Mouse (Mus musculus) thymus, adult 2 months (tissue): Measurements from ENCODE around the gene Ltk. TPM values are rescaled to one million over a fixed set of nuclear protein-coding genes. Genes with fewer than 3 reads are reported as not detected.
"Not testable (repeated sequence)": the region's sequence is repeated elsewhere in the genome, so short reads cannot be mapped to it uniquely, and the experiment has no call there.

ENCODE experiments used
- DNase-seq: peaks from one replicate; pipeline ENCODE4 v3.0.0; 2021
- H3K27ac ChIP-seq: fragments of 200-500 bp; 2 replicates; pipeline ENCODE4 v1.5.1; 2012; ENCODE audit warnings: low read length, control low read depth; ENCODE audit not compliant: control insufficient read depth, insufficient read depth
- H3K27me3 ChIP-seq: fragments of 200-500 bp; 2 replicates; pipeline ENCODE4 v1.6.1; 2012; ENCODE audit warnings: mild to moderate bottlenecking, low read length, moderate library complexity, mixed read lengths; ENCODE audit not compliant: control insufficient read depth, insufficient read depth
- H3K36me3 ChIP-seq: fragments of 200-500 bp; 2 replicates; pipeline ENCODE4 v1.6.1; 2012; ENCODE audit warnings: mild to moderate bottlenecking, low read length, moderate library complexity; ENCODE audit not compliant: control insufficient read depth, insufficient read depth
- H3K4me1 ChIP-seq: fragments of 200-500 bp; replicated peaks from 2 replicates; pipeline ENCODE4 v1.6.1; 2012; ENCODE audit warnings: low read length; ENCODE audit not compliant: control insufficient read depth, insufficient read depth
- H3K4me3 ChIP-seq: fragments of 200-500 bp; 2 replicates; pipeline ENCODE4 v1.5.1; 2012; ENCODE audit warnings: mild to moderate bottlenecking, low read length, control low read depth, moderate library complexity; ENCODE audit not compliant: control insufficient read depth, insufficient read depth
- CTCF ChIP-seq: fragments of 200-500 bp; IDR thresholded peaks from 2 replicates; pipeline ENCODE4 v1.5.1; 2012; ENCODE audit warnings: mild to moderate bottlenecking, control low read depth, low read length, moderate library complexity, borderline replicate concordance; ENCODE audit not compliant: control insufficient read depth, poor library complexity, insufficient read depth; ENCODE audit errors: extremely low read depth
- POLR2A ChIP-seq: fragments of 200-500 bp; IDR thresholded peaks from 2 replicates; pipeline ENCODE4 v1.6.1; 2012; ENCODE audit warnings: mild to moderate bottlenecking, low read length, control low read depth, moderate library complexity; ENCODE audit not compliant: control insufficient read depth, poor library complexity, insufficient read depth; ENCODE audit errors: extremely low read depth
- WGBS: fragments of 180-500 bp; shearing (Covaris S2); methylation state at CpG from one replicate; pipeline ENCODE4 v1.1.7; 2018; 5-methylcytosine and 5-hydroxymethylcytosine counted together
- polyA plus RNA-seq: library from polyadenylated mRNA; depleted of rRNA; stranded (reverse); fragments of >200 nt; gene quantifications from 2 replicates; pipeline ENCODE4 v1.2.3, GENCODE M21; 2012; rRNA removed

Gene Ltk
- polyA plus RNA-seq, 1 experiment: 11.5 TPM

- H3K4me1 ChIP-seq: no peaks in the 10 kb centered on the region
- no peak overlapping the region for H3K4me3 ChIP-seq
- 95% methylated on average over 4 of the region's 4 CpGs for WGBS
- TF ChIP-seq CTCF: no peak
- H3K27me3 ChIP-seq: no peaks in the 10 kb centered on the region
- no peak overlapping the region for H3K27ac ChIP-seq
- no peak for DNase-seq
- peaks cover 76% of the 10 kb centered on the region for H3K36me3 ChIP-seq
These were observed 29.5 kb downstream of the Ltk start for GRCm38 (mm10) chr2:119730735-119731134.

GRCm38 (mm10) chr2:119727762-119728416 is 32.3 kb downstream of the Ltk start:
- 99% methylated on average over 3 of the region's 3 CpGs for WGBS

GRCm38 (mm10) chr2:119721070-119721469 is 39.2 kb downstream of the Ltk start:
- H3K4me3 ChIP-seq: no peak overlapping the region
- H3K36me3 ChIP-seq: peaks cover 62% of the 10 kb centered on the region
- WGBS: 97% methylated on average over 8 of the region's 8 CpGs
- H3K27ac ChIP-seq: no peak overlapping the region
- no peaks in the 10 kb centered on the region for H3K27me3 ChIP-seq
- no peak for DNase-seq
- H3K4me1 ChIP-seq: no peaks in the 10 kb centered on the region
- TF ChIP-seq CTCF (no peak), POLR2A (no peak)

More at GRCm38 (mm10) chr2:119727762-119728416, 32.3 kb downstream of the Ltk start:
- Histone ChIP-seq H3K4me3 (no peak overlapping the region), H3K36me3 (peaks cover 89% of the 10 kb centered on the region), H3K27me3 (no peaks in the 10 kb centered on the region), H3K4me1 (no peaks in the 10 kb centered on the region), H3K27ac (no peak overlapping the region)
- TF ChIP-seq POLR2A: no peak
- TF ChIP-seq CTCF: no peak
- no peak for DNase-seq

DNA sequence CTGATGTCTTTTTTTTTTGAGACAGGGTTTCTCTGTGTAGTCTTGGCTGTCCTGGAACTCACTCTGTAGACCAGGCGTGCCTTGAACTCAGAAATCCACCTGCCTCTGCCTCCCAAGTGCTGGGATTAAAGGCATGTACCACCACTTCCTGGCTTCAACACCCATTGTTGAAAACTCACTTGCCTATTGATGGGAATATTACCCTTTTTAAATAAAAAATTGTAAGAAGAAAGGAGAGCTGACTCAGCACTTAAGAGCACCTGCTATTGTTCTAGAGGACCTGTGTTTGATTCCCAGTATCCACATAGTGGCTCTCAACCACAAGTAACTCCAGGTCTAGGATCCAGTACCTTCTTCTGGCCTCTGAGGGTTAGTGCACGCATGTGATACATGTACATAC is 44.4 kb downstream of the Ltk start:
- not testable (repeated sequence) for H3K27ac ChIP-seq, H3K27me3 ChIP-seq, H3K4me1 ChIP-seq, H3K4me3 ChIP-seq, DNase-seq
- H3K36me3 ChIP-seq: peaks cover 42% of the 10 kb centered on the region
- WGBS: 93% methylated on average over 2 of the region's 2 CpGs

DNA sequence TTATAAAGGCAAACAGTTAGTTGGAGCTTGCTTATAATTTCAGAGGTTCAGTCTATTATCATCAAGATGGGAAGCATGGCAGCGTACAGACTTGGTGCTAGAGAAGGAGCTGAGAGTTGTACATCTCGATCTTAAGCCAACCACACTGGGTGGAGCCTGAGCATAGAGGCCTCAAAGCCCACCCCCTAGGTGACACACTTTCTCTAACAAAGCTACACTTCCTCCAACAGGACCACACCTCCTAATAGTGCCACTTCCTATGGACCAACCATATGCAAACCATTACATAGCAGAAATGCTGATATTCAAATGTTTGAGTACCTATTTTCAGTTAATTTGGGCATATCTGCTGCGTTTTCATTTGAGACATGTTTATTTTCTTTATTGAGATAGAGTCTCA is 50.2 kb downstream of the Ltk start:
- TF ChIP-seq POLR2A (no peak), CTCF (no peak)
- Histone ChIP-seq H3K4me3 (no peak overlapping the region), H3K4me1 (no peaks in the 10 kb centered on the region), H3K27me3 (no peaks in the 10 kb centered on the region), H3K27ac (no peak overlapping the region), H3K36me3 (peaks cover 58% of the 10 kb centered on the region)
- WGBS: 82% methylated on average over 3 of the region's 3 CpGs
- no peak for DNase-seq

GRCm38 (mm10) chr2:119707676-119708075 is 52.6 kb downstream of the Ltk start:
- no peak overlapping the region for H3K4me3 ChIP-seq
- no peak overlapping the region for H3K27ac ChIP-seq
- DNase-seq: no peak
- H3K27me3 ChIP-seq: no peaks in the 10 kb centered on the region
- no peaks in the 10 kb centered on the region for H3K4me1 ChIP-seq
- H3K36me3 ChIP-seq: peaks cover 58% of the 10 kb centered on the region
- WGBS: 98% methylated on average over 3 of the region's 3 CpGs
- no peak for TF ChIP-seq CTCF
- TF ChIP-seq POLR2A: no peak

DNA sequence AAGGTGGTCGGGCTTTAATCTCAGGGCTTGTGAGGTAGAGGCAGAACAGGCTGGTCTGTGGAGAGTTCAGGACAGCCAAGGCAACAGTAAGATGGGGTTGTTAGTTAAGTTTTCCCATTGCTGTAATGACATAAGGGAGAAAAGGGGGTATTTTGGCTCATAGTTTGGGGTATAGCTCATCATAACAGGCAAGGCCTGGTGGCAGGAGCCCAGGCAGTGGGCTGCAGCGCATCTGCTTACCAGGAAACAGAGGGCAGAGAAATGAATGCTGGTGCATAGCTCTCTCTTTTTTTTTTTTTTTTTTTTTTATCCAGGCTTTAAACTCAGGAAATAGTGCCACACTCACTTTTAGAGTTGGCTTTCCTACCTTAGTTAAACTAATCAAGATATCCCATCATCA is 57.1 kb downstream of the Ltk start:
- H3K4me3 ChIP-seq: no peak overlapping the region
- H3K27me3 ChIP-seq: no peaks in the 10 kb centered on the region
- 96% methylated on average over 2 of the region's 2 CpGs for WGBS
- no peaks in the 10 kb centered on the region for H3K4me1 ChIP-seq
- peaks cover 37% of the 10 kb centered on the region for H3K36me3 ChIP-seq
- DNase-seq: no peak
- H3K27ac ChIP-seq: no peak overlapping the region
- TF ChIP-seq POLR2A: no peak
- TF ChIP-seq CTCF: no peak

Other genes with a start within 250 kb of the Ltk start
- 0.08 and 0.15 TPM in 2 replicates for gene Exd1, start 212.8 kb downstream of the Ltk start, polyA plus RNA-seq
- gene Chp1, start 212.7 kb downstream of the Ltk start, polyA plus RNA-seq: 78.5 and 86.2 TPM in 2 replicates
- 11.1 and 13.5 TPM in 2 replicates for gene Nusap1, start 142.1 kb downstream of the Ltk start, polyA plus RNA-seq
- gene Oip5, start 142.0 kb downstream of the Ltk start, polyA plus RNA-seq: 21.8 and 30.0 TPM in 2 replicates
- gene Ndufaf1, start 97.6 kb downstream of the Ltk start, polyA plus RNA-seq: 4.1 and 5.0 TPM in 2 replicates
- gene Rtf1, start 85.4 kb downstream of the Ltk start, polyA plus RNA-seq: 17.3 and 21.0 TPM in 2 replicates
- 4.8 and 4.9 TPM in 2 replicates for gene Itpka, start 18.1 kb downstream of the Ltk start, polyA plus RNA-seq
- 54.6 and 64.4 TPM in 2 replicates for gene Rpap1, start 27.1 kb upstream of the Ltk start, polyA plus RNA-seq
- 6.5 and 7.1 TPM in 2 replicates for gene Tyro3, start 37.3 kb upstream of the Ltk start, polyA plus RNA-seq
- 47.4 and 50.6 TPM in 2 replicates for gene Mga, start 136.8 kb upstream of the Ltk start, polyA plus RNA-seq
- 15.5 and 15.7 TPM in 2 replicates for gene Mapkbp1, start 212.3 kb upstream of the Ltk start, polyA plus RNA-seq